Mouse (Mus musculus): ENCODE results near the gene Cox15. TPM values are rescaled to one million over a fixed set of nuclear protein-coding genes. Genes with fewer than 3 reads are reported as not detected.

Gene Cox15
- total RNA-seq (2021), result 10 to 100 TPM; 14.1 to 22.3 TPM

DNA sequence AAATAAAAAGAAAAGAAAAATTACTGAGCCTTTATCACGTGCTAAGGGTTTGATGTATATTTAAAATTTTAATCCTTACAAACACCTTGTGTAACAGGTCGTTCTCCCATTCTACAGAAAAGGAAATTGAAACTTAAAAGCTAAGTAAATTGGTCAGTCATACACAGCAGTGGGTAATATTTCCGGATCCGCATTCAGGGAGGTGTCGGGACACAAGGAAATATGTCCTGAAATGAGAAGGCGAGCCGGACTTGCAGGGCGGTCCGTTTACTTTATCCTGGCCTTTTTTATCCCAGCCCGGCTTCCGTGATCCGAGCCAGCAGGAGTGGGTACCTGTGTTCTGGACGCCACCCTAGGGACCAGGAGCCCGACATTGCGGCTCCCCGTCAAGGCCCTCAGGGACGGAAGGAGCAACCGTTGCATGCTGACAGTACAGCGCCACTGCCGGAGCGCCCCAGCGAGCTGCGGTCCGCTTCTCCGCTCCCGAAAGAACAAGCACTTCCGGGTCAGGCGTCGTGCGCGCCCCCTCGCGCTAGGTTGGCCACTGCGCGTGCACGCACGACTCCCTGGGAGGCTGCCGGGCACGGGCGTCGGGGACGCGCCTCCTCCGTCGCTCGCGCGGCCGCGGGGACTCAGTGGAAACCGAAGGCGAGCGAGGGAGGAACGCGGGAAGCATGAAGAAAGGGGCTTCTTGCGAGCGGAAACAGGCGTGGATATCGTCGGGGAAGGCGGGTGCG, at the start of gene Cox15, which contains the start of gene Cutc:
Gene Cox15 (minus strand): TSS at position 512 of the 737 bp plus-strand sequence.
Gene Cutc (plus strand): TSS at position 508 of the 737 bp plus-strand sequence.
- intact Hi-C loops (cut with DNase I), result loop anchor here (2.0 to 5.0 kb wide), 2 partner anchors 225 to 354 kb away; partner anchors contain the start of gene Chuk
- DNase-seq (ENCODE audit: low spot score in 2 of 2), result peak; percentile 97 to 98

DNA sequence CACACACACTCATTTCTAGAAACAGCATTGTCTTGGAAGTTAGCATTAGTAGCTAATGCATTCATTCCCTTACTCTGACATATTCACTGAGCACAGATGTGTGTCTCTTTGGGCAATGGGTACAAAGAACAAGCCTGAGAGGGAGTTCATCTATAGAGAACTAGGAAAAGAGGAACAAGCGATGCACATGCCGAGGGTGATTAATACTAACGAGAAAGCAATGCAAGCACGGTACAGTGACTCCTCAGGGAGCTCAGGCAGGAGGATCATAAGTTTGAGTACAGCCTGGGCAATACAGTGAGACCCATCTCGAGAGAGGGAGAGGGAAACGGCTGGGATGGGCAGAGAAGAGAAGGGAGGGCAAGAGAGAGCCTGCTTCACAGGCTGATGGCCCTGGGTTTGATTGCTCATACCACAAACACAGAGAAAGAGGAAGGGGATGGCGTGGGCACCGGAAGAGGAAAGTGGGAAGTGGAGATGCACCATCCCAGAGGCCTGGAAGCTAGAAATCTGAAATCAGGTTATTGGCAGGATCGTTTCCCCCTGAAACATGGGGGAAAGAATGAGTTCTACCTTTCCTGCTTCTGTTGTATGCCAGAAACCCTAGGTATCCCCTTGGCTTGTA, 48.7 kb upstream of the Cox15 start:
- DNase-seq (ENCODE audit: low spot score in 2 of 2), result no peak
- intact Hi-C loops (cut with DNase I), result no loop called here

DNA sequence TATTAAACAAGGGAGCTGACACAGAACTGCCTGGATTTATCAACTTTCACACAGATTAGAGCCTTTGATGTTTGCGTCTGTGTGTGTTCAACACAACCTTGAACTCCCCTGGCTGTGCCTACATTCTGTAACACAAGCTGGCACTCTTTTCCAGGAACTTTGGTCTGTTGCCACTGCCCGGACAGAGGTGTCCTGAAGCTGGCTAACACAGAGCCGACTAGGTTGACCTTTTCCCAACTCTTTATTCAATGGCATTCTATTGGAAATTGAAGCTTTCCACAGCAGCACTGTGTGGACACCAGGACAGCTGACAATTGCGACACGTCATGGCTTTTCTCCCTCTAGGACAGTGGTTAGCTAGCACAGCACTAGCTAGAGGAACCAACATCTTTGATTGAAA, 44.4 kb upstream of the Cox15 start:
- DNase-seq (ENCODE audit: low spot score in 2 of 2), result no peak
- intact Hi-C loops (cut with DNase I), result no loop called here

DNA sequence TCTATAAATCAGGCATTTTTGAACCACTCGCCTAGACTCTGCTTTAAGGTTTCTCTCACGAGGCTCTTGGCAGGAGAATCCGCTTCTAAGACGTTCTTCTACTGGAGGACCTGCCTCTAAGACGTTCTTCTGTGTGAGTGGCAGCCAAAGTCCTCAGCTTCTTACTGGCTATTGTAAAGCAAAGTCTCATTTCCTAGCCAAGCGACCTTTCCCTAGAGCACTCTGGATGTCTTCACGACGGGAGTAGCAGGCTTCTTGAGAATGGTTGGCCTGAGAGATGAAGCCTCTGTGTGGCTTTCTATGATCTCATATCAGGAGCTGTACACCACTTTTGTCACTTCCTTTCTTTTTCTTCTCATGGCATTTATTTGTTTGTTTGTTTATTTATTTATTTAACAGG, 42.7 kb upstream of the Cox15 start:
- intact Hi-C loops (cut with DNase I), result no loop called here
- no peak for DNase-seq (ENCODE audit: low spot score in 2 of 2)

DNA sequence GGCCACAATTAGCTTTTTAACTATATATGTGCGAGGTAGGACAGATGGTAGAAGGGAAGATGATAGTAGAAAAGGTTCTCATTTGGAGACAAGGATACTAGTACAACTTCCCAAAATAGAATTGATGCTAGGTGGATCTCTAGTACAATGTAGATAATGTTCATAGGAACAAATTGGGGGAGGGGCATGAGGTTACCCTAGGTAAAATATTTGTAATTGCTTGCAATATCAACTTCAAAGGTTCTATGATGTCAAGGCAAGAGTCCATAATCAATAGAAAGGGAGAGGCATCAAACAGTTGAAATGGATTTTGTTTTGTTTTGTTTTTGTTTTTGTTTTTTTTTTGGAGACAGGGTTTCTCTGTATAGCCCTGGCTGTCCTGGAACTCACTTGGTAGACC, 41.2 kb upstream of the Cox15 start:
- intact Hi-C loops (cut with DNase I), result no loop called here
- no peak for DNase-seq (ENCODE audit: low spot score in 2 of 2)

DNA sequence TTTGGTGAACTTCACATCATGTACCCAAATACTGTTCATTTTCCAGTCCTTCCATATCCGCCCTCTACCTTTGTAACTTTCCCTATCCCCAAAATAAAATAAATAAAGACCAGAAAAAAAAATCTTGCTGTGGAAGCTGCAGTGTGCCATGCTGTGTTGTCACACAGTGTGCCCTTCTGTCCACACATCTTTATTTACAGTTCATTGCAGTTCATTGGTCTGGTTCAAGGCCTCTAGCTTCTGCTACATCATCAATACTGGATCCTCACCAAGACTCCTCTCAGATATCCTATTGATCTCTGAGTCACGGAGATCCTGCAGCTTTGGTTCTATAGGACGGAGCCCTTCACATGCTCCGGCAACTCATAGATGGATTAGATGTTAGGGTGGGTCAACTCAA, 39.7 kb upstream of the Cox15 start:
- intact Hi-C loops (cut with DNase I), result no loop called here
- DNase-seq (ENCODE audit: low spot score in 2 of 2), result no peak

DNA sequence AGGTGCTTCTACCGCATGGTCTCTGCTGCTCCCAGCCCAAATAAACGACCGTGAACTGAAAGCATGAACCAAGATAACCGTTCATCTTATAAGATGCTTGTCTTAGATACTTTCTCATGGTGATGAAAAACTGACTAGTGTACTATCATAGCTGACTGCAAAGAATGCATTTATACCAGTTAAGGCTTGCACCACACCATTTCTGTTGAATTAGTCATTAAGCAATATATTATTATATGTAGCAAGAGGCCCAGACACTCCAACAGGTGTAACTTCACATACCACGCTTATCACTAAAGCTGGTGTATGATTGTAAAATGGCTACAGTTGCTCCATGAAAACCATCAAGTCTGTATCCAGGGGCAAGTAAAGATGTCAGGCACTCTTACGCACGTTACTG, 37.0 kb upstream of the Cox15 start:
- no peak for DNase-seq (ENCODE audit: low spot score in 2 of 2)

DNA sequence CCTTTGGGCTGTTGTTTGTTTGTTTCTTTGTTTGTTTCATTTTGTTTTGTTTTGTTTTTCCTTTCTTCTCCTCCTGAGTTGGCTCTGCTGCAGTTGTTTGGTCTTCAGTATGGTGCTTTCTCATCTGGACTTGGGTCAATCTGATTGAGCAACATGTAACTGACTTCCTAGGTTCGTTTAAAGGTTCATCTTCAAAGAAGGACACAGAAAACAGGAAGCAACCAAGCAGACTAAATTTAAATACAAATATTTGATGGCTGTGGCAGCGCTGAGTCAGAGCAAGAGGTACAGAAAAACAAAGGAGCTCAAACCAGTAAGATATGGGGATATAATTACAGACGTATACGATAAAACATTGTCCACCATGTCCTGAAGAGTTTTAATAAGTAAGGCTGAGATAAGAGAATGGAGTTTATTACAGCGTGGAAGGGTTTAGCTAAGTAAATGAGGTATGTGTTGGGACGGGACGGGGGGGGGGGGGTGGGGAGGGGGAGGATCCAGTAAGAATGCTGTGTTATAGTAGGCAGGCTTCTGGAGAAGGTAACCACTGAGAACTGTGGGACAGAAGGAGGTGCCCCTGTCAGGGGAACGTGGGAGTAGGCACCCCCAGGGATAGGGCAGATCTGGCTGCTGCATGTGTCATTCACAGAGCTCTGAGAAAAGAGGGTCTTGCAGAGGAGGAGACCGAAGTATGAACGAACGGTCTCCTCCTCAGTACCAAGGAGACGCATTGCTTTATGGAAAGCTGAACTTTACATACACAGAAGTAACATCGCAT, 33.6 kb upstream of the Cox15 start:
- no peak for DNase-seq (ENCODE audit: low spot score in 2 of 2)
- intact Hi-C loops (cut with DNase I), result no loop called here

More for the DNA sequence above, 37.0 kb upstream of the Cox15 start:
- intact Hi-C loops (cut with DNase I), result no loop called here

DNA sequence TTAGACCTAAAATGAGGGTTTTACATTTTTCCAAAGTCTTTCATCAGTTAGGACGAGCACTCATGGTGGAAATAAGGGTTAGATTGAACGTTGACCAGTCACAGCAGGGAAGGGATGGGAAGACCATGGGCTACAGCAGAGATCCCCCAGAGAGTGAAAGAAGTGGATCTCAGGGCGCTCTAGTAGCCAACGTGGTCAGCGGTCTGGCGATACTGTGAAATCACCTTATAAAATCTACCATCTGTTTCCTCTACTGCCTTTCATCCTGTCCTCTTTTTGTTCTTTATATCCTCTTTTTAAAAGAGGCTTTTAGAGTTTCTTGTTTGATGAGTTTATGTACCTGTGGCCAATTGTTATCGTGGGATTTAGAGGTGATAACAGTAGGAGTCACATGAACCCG, 32.0 kb upstream of the Cox15 start:
- intact Hi-C loops (cut with DNase I), result no loop called here

DNA sequence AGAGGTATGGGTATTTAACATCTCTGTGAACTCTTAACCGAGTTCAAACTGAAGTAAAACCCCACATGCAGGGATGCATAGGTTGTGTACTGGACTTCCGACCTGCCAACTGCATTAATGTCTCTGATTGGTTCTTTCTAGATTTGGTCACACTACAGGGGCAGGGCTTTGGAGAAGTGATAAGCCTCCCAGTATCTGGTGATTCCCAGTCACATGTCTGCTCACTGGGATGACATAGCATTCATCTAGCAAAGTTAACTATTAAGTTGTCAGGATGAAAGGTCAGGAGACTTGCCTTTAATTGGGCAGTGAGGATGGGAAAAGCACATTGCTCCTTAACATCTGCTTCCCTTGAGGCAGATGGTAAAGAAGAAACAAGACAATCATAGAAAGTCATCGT, 29.2 kb upstream of the Cox15 start, which contains the start of gene Abcc2:
Gene Abcc2 (plus strand): TSS at position 213 of the 400 bp plus-strand sequence.
- no peak for DNase-seq (ENCODE audit: low spot score in 2 of 2)
- intact Hi-C loops (cut with DNase I), result no loop called here

More for the DNA sequence above, 32.0 kb upstream of the Cox15 start:
- no peak for DNase-seq (ENCODE audit: low spot score in 2 of 2)

DNA sequence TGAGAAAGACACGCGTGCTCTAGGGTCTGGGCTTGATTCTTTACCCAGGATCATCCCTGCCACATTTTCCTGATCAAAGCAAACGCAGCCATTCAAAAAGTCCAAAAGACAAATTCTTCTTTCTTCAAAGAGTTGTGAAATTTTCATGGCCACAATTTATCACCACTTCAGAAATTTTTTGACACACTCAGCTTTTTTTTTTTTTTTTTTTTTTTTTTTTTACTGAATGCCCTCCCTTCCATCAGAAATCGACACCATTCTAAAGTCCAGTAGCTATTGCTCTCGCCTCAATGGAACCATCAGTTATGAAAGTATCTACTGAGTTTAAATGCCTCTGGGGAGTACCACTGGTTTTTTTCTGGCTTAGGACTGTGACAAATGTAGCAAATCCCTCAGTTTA, 27.6 kb upstream of the Cox15 start:
- intact Hi-C loops (cut with DNase I), result no loop called here
- DNase-seq (ENCODE audit: low spot score in 2 of 2), result no peak

DNA sequence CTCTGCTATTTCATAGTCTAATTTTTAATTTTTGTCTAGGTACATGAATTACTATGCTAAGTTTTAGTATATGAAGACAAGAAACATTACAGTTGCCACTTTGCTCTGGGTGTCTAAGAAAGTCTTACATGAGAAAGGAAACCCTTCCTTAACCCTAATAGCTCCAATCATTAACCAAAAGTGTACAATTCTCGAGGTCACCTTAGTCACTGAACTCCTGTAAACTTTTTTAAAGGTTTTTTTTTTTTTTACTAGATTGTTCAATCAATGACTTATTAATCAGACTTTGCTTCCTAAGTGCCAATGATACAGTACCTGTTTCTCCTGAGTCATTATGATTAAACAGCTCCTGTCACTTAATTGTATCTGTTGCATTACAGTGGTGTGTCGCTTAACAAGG, 24.5 kb upstream of the Cox15 start:
- intact Hi-C loops (cut with DNase I), result no loop called here

DNA sequence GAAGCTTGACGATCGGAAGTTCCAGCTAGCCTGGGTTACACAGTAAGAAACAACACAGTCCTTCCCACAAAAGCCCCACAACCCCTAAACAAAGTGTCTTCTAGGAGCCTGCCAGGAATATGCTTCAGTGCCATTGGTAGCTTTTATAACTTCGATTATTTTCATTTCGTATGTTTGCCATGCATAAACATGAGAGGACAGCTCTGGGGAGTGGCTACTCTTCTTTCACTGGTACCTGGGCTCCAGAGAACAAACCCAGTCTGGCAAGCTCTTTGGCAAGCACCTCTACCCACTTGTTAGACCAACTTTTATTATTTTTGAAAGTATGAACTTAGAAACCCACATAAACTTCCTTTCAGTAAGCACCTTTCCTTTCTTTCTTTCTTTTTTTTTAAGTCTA, 23.8 kb upstream of the Cox15 start:
- DNase-seq (ENCODE audit: low spot score in 2 of 2), result no peak
- intact Hi-C loops (cut with DNase I), result no loop called here

More for the DNA sequence above, 24.5 kb upstream of the Cox15 start:
- no peak for DNase-seq (ENCODE audit: low spot score in 2 of 2)

DNA sequence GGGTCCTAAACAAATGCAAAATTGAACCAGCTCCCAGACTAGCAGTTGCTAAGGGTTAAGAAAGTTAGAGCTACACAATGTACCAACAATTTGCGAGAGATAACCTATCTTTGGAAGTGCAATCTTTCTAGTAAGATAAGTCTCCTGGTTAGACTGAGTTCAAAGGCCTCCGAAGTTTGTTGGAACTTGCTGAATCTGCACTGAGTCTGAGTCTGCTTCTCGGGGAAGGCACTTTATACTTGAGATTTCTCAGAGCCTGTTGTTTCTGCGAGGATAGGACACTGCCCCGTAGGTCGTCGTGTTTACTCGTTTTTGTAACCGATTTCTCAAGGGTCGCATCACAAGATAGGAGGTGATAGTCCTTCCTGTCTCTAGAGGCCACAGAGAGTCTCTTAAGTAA, 22.6 kb upstream of the Cox15 start:
- no peak for DNase-seq (ENCODE audit: low spot score in 2 of 2)
- intact Hi-C loops (cut with DNase I), result no loop called here

DNA sequence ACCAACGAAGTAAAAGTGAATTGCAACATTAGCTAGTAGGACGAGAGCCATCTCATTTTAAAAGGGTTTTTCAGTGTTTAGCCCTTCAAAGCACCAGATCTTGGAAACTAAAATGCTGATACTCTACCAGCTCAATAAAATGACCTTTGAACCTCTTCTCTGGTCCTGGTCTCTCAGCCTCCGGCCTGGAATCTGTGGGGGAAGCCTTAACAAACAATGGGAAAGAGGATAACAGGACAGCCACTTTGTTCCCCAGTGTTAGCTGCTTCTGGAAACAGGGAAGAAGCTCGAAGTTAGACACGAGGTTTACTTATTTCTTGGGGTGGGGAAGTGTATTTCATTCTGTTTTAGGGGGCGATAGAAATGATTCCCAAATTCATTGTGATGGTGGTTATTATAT, 19.5 kb upstream of the Cox15 start:
- DNase-seq (ENCODE audit: low spot score in 2 of 2), result no peak
- intact Hi-C loops (cut with DNase I), result no loop called here

DNA sequence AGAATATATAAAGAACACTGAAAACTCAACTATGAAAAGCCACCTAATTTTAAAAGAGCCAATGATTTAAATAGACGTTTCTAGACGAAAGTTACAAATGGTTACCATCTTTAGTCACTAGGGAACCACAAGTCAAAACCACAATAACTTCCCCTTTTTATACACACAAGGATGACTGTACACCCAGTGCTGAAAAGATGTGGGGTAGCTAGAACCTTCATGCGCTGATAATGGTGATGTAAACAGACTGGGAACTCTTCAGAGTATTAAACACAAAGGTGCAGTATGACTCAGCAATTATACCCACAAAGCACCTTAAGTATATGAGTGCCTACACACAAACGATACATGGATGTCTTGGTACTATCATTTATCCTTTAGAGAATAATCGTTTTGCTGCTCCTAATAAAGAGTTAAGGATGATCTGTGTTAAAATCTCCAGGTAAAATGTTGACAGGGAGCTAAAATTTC, 18.7 kb upstream of the Cox15 start:
- intact Hi-C loops (cut with DNase I), result no loop called here
- DNase-seq (ENCODE audit: low spot score in 2 of 2), result no peak

DNA sequence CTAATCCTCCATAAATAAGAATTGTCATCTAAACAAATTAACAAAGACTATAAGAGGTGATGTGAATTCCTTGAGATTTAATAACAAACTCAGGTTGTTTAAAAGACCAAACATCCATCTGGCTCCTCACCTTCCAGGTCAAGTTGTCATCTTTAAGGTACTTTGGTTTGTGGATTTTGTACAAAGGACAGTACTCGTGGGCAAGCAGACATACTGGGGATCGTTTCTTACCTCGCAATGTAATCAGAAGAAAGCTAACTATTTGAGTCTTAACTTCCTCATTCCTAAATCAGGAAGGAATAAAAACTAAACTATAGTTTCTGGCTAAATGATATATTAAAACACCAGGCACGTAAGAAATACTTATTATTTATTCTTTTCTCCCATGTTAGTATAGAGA, 17.8 kb upstream of the Cox15 start:
- intact Hi-C loops (cut with DNase I), result no loop called here
- DNase-seq (ENCODE audit: low spot score in 2 of 2), result no peak

DNA sequence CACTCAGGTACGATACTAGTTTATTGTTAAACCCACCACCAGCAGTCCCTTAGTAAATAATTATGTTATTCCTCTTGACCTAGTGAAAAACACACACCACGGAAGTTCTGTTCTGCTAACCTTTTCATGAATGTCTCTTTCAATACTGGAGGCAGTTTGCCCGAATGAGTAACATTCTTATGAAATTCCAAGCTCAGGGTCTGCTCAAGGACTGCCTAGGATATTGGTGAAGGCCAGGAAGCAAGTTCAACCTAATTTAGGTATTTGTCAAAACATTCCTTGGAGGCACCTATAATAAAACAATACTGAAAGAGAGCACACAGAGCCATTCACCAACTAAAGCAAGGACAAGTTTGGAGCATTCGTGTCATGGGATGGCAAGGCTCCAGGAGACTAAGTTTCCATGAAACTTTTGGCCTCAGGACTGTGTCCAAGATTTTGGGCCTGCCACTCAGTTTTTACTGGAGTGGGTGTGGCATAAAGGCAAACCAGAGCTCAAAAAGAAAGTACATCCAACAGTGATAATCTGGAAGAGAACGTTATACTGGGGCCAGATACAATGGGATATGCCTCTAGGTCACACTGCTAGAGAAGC, 16.7 kb upstream of the Cox15 start:
- no peak for DNase-seq (ENCODE audit: low spot score in 2 of 2)
- intact Hi-C loops (cut with DNase I), result no loop called here

DNA sequence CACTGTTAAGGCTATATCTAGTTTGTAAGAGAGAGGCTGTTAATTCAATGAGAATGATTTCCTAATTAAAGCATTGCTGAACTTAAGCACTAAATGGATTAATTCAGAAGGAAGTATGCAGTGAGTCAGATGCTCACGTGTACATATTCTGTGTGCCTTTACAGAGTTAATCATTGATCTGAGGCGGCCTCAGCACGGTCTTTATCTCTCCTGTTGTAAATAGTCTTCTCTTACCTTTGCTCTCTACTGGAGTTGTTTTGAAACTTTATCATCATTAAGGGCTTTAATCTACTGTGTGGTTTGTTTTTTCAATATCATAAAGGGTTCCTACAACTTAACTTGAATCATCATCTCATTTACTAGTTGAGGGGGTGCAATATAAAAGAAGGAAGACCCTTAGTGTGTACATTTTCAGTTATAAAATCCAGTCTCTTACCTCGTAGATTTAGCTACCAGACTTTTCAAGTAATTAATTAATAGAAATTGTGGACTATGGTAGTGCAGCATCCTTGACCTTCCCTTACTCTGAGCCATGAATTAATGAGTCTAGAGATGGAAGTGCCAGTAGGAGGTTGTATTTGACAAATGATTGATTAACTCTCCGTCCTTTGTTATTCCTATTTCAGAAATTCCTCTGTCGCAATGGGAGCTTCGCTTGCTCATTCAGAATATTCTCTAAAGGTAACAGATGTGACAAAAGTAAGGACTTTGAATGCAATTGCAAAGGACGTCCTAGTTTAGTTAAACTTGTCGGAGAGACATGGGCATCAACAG, 14.9 kb upstream of the Cox15 start:
- intact Hi-C loops (cut with DNase I), result no loop called here
- no peak for DNase-seq (ENCODE audit: low spot score in 2 of 2)
